Mouse (Mus musculus) frontal cortex, postnatal 25 days (tissue): Measurements from ENCODE around the gene Casp9.

Experiments used
- DNase-seq, 2 experiments: peaks; one replicate each; pipeline ENCODE4 v3.0.0; 2022; ENCODE audit warnings: low spot score in 2 of 2

Gene Casp9

GRCm38 (mm10) chr4:141864506-141864905, 71.1 kb downstream of the Casp9 start:
- DNase-seq: peak in 1 of 2 experiments; percentile 5

- DNase-seq: peak in 1 of 2 experiments; percentile 5
Measured at GRCm38 (mm10) chr4:141865006-141865405, 71.6 kb downstream of the Casp9 start.
